Mouse (Mus musculus): ENCODE measurements at regions not wholly inside any gene's neighbourhood (a gene's known extent, or its start where the extent isn't known, plus 50 kb on each side); places are given as distances from the start of the nearest gene placed in this dataset.

DNA sequence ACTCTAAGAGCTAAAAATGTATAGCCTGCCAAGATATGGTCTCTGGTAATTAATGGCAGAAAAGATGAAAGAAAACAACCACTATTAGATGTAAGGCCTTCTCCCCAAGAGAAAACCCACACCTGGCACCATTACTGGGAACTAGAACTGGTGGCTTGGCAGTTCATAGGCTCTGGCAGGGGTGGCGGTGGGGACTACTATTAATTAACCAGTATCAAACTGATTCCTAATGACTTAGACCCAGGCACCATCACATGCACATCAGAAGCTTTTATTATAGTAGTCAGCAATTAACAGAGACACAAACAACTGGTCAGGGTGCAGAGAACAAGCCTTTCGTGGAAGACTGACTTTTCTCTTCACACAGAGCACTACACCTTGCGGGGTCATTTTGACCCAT is 296.0 kb downstream of the Etaa1 start:
- ATAC-seq (replicated peaks; ENCODE audit: insufficient number of reproducible peaks, low FRiP score, low TSS enrichment, low read depth) (no peak), DNase-seq (ENCODE audit: low spot score) (no peak)
- no peak overlapping the region for H3K4me3 ChIP-seq (ENCODE audit: low read depth, low read length)
- no peak overlapping the region for H3K4me2 ChIP-seq (ENCODE audit: low read depth, low read length)
- H3K9me3 ChIP-seq (replicated peaks; ENCODE audit: control insufficient read depth, low read length): no peaks in the 10 kb centered on the region
- 88% methylated on average over 3 of the region's 3 CpGs for WGBS
- no peaks in the 10 kb centered on the region for H3K36me3 ChIP-seq (replicated peaks; ENCODE audit: control insufficient read depth, insufficient read depth, low read depth, low read length)
- no peak overlapping the region for H3K27ac ChIP-seq (replicated peaks; ENCODE audit: low read depth, low read length)
- H3K27me3 ChIP-seq (ENCODE audit: control insufficient read depth, insufficient read depth, low read length): no peaks in the 10 kb centered on the region
- H3K4me1 ChIP-seq (ENCODE audit: control insufficient read depth, insufficient read depth, low read length): no peaks in the 10 kb centered on the region
- H3K9ac ChIP-seq (replicated peaks; ENCODE audit: low read length): no peak overlapping the region

DNA sequence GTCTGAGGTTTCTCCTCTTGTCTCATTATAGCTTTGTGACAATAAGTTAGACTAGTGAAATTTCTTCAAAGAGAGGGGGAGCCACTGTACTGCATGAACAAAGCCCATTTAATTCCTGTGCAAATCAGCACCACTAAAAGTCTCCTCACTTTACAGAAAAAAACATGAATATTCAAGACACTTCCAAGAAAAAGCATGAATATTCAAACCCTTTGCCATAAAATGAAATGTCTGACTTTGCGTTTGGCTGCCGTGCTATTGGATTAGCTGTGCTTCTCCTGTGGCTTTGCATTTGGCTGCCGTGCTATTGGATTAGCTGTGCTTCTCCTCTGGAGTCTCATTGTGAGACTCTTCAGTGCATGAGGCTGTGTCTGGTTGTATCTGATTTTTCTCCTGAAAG is 295.4 kb downstream of the Etaa1 start:
- no peak overlapping the region for H3K9ac ChIP-seq (replicated peaks; ENCODE audit: low read length)
- WGBS: 85% methylated on average over 3 of the region's 3 CpGs
- no peak overlapping the region for H3K4me3 ChIP-seq (ENCODE audit: low read depth, low read length)
- no peaks in the 10 kb centered on the region for H3K9me3 ChIP-seq (replicated peaks; ENCODE audit: control insufficient read depth, low read length)
- H3K36me3 ChIP-seq (replicated peaks; ENCODE audit: control insufficient read depth, insufficient read depth, low read depth, low read length): no peaks in the 10 kb centered on the region
- no peaks in the 10 kb centered on the region for H3K27me3 ChIP-seq (ENCODE audit: control insufficient read depth, insufficient read depth, low read length)
- H3K4me1 ChIP-seq (ENCODE audit: control insufficient read depth, insufficient read depth, low read length): no peaks in the 10 kb centered on the region
- H3K27ac ChIP-seq (replicated peaks; ENCODE audit: low read depth, low read length): no peak overlapping the region
- DNase-seq (ENCODE audit: low spot score) (no peak), ATAC-seq (replicated peaks; ENCODE audit: insufficient number of reproducible peaks, low FRiP score, low TSS enrichment, low read depth) (no peak)
- H3K4me2 ChIP-seq (ENCODE audit: low read depth, low read length): no peak overlapping the region

DNA sequence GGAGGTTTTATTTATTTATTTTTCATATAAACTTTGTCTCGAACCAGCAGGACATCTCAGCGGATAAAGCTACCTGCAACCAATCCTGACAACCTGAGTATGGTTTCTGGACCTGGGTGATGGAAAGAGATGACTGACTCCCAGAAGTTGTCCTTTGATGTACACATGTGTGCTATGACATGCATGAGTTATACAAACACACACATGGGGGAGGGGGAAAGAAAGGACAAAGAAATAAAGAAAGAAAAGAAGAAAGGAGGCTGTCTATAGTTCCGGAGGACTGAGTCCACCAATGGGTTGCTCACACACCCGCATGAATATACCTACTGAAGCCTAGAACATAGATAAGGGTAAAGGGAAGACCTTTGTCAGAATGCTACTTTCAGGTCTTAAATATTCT is 295.0 kb downstream of the Etaa1 start:
- H3K36me3 ChIP-seq (replicated peaks; ENCODE audit: control insufficient read depth, insufficient read depth, low read depth, low read length): no peaks in the 10 kb centered on the region
- H3K27me3 ChIP-seq (ENCODE audit: control insufficient read depth, insufficient read depth, low read length): no peaks in the 10 kb centered on the region
- no peak overlapping the region for H3K9ac ChIP-seq (replicated peaks; ENCODE audit: low read length)
- DNase-seq (ENCODE audit: low spot score): no peak
- 88% methylated on average over 4 of the region's 4 CpGs for WGBS
- H3K4me3 ChIP-seq (ENCODE audit: low read depth, low read length): no peak overlapping the region
- no peak overlapping the region for H3K27ac ChIP-seq (replicated peaks; ENCODE audit: low read depth, low read length)
- no peak for ATAC-seq (replicated peaks; ENCODE audit: insufficient number of reproducible peaks, low FRiP score, low TSS enrichment, low read depth)
- H3K4me2 ChIP-seq (ENCODE audit: low read depth, low read length): no peak overlapping the region
- H3K9me3 ChIP-seq (replicated peaks; ENCODE audit: control insufficient read depth, low read length): no peaks in the 10 kb centered on the region
- H3K4me1 ChIP-seq (ENCODE audit: control insufficient read depth, insufficient read depth, low read length): no peaks in the 10 kb centered on the region

DNA sequence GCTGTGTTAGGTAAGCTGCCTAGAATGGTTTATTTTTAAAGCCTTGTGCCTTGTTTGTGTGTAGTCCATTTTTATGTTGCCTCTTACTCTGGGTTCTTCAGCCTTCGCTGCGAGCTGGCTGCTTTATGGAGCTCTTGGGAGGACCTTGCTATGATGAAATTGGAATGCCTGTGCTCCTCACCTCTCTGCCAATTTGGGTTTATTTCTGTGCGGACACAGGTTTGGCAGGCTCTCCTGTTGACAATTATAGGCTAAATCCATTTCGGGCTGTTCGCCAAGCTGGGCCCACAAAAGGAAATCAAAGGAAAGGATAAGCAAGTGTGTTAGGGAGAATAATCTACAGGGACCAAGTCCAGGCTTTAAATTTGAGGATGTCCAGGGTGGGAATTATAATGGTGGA is 289.8 kb downstream of the Etaa1 start:
- Histone ChIP-seq H3K27me3 (ENCODE audit: control insufficient read depth, insufficient read depth, low read length) (no peaks in the 10 kb centered on the region), H3K4me1 (ENCODE audit: control insufficient read depth, insufficient read depth, low read length) (no peaks in the 10 kb centered on the region), H3K4me3 (ENCODE audit: low read depth, low read length) (no peak overlapping the region), H3K9me3 (replicated peaks; ENCODE audit: control insufficient read depth, low read length) (no peaks in the 10 kb centered on the region), H3K36me3 (replicated peaks; ENCODE audit: control insufficient read depth, insufficient read depth, low read depth, low read length) (no peaks in the 10 kb centered on the region), H3K27ac (replicated peaks; ENCODE audit: low read depth, low read length) (no peak overlapping the region), H3K9ac (replicated peaks; ENCODE audit: low read length) (no peak overlapping the region), H3K4me2 (ENCODE audit: low read depth, low read length) (no peak overlapping the region)
- ATAC-seq (replicated peaks; ENCODE audit: insufficient number of reproducible peaks, low FRiP score, low TSS enrichment, low read depth): no peak
- no peak for DNase-seq (ENCODE audit: low spot score)
- WGBS: 82% methylated on average over 5 of the region's 5 CpGs

DNA sequence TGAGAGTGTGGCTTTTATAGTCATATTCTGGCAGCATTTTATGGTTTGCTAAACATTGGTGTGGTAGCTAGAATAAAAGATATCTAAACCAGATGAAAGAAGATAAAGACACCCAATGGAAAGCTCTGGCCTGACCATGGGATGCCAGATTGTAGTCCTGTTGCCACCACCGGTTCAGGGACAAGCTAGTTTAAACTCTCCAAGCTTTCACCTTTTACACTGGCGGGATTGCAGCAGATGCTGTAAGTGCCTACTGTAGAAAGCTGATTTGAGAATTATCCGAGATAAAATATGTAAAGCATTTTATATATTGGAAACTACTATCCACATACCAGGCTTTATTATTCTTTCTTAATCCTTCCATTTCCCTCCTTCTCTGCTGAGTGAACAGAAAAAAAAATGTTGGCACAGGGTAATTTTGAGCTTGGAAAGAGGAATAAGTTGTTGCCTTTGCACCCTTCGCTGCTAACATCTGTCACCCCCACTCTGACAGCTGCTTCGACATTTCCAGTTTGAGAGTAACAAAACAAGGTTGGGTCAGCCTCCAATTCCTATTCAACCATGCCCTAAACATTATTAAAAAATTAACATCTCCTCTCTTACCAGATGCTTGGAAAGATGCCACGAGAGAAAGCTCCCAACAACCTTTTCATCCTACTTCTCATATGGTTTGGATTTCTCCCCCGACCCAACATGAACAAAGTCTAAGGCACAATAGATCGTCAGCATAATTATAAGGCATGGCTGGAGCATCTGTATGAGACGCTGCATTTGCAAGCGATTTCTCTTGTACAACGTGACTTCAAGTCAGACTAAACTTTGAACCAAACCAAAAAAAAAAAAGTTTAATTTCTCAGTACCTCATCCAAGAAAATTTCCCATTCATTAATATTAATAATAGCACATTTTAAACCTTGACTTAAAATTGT is 287.8 kb downstream of the Etaa1 start:
- Histone ChIP-seq H3K4me2 (ENCODE audit: low read depth, low read length) (no peak overlapping the region), H3K36me3 (replicated peaks; ENCODE audit: control insufficient read depth, insufficient read depth, low read depth, low read length) (no peaks in the 10 kb centered on the region), H3K4me3 (ENCODE audit: low read depth, low read length) (no peak overlapping the region), H3K4me1 (ENCODE audit: control insufficient read depth, insufficient read depth, low read length) (no peaks in the 10 kb centered on the region), H3K9ac (replicated peaks; ENCODE audit: low read length) (no peak overlapping the region), H3K9me3 (replicated peaks; ENCODE audit: control insufficient read depth, low read length) (no peaks in the 10 kb centered on the region), H3K27ac (replicated peaks; ENCODE audit: low read depth, low read length) (no peak overlapping the region), H3K27me3 (ENCODE audit: control insufficient read depth, insufficient read depth, low read length) (no peaks in the 10 kb centered on the region)
- 75% methylated on average over 11 of the region's 11 CpGs for whole genome bisulfite sequencing
- DNase-seq (ENCODE audit: low spot score): no peak
- no peak for ATAC-seq (replicated peaks; ENCODE audit: insufficient number of reproducible peaks, low FRiP score, low TSS enrichment, low read depth)

DNA sequence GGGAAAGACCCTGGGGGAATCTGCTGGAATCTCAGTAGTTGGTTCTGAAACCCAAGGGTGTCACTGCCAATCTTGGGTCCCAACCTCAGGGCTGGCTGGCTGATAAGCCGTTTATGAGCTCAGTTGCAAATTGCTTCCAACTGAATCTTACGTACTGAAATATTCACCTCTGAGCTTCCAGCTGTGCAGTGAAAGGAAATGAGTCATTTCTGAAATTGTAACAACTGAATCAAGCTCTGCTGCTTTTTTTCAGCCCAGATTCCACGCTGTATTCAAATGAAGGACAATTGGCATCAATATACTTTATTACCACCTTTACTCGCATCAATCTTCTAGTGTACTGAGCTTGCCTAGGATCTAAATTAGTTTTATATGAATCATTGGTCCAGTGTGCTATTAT is 272.7 kb downstream of the Etaa1 start:
- ATAC-seq (replicated peaks; ENCODE audit: insufficient number of reproducible peaks, low FRiP score, low TSS enrichment, low read depth): no peak
- Histone ChIP-seq H3K9ac (replicated peaks; ENCODE audit: low read length) (no peak overlapping the region), H3K4me3 (ENCODE audit: low read depth, low read length) (no peak overlapping the region), H3K27me3 (ENCODE audit: control insufficient read depth, insufficient read depth, low read length) (no peaks in the 10 kb centered on the region), H3K4me2 (ENCODE audit: low read depth, low read length) (no peak overlapping the region), H3K9me3 (replicated peaks; ENCODE audit: control insufficient read depth, low read length) (no peaks in the 10 kb centered on the region), H3K4me1 (ENCODE audit: control insufficient read depth, insufficient read depth, low read length) (no peaks in the 10 kb centered on the region), H3K36me3 (replicated peaks; ENCODE audit: control insufficient read depth, insufficient read depth, low read depth, low read length) (no peaks in the 10 kb centered on the region), H3K27ac (replicated peaks; ENCODE audit: low read depth, low read length) (no peak overlapping the region)
- WGBS: 66% methylated on average over 4 of the region's 4 CpGs
- DNase-seq (ENCODE audit: low spot score): peak; percentile 11

DNA sequence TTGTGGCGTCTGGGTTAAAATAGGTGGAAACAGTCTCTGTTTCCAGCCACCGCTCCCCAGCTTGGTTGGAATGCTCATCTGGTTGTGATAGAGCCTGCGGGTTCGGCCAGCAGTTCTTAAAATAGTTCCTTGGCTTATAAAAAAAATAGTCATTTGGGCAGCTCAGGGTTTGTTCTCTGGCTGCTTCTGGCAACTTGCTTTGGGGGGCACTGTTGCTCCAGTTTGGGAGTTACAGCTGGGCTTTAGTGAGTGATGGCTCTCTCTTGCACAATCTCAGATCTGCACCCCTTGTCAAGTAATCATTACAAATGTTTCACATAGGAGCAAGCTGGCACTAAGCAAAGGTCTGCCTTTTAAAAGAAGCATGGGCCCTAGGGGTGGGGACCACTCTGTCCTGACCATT is 268.0 kb downstream of the Etaa1 start:
- Histone ChIP-seq H3K4me1 (ENCODE audit: control insufficient read depth, insufficient read depth, low read length) (no peaks in the 10 kb centered on the region), H3K27ac (replicated peaks; ENCODE audit: low read depth, low read length) (no peak overlapping the region), H3K9ac (replicated peaks; ENCODE audit: low read length) (no peak overlapping the region), H3K9me3 (replicated peaks; ENCODE audit: control insufficient read depth, low read length) (no peaks in the 10 kb centered on the region), H3K4me3 (ENCODE audit: low read depth, low read length) (no peak overlapping the region), H3K36me3 (replicated peaks; ENCODE audit: control insufficient read depth, insufficient read depth, low read depth, low read length) (no peaks in the 10 kb centered on the region), H3K4me2 (ENCODE audit: low read depth, low read length) (no peak overlapping the region), H3K27me3 (ENCODE audit: control insufficient read depth, insufficient read depth, low read length) (no peaks in the 10 kb centered on the region)
- ATAC-seq (replicated peaks; ENCODE audit: insufficient number of reproducible peaks, low FRiP score, low TSS enrichment, low read depth): peak; percentile 78
- peak; percentile 75 for DNase-seq (ENCODE audit: low spot score)
- WGBS: 26% methylated on average over 4 of the region's 4 CpGs

DNA sequence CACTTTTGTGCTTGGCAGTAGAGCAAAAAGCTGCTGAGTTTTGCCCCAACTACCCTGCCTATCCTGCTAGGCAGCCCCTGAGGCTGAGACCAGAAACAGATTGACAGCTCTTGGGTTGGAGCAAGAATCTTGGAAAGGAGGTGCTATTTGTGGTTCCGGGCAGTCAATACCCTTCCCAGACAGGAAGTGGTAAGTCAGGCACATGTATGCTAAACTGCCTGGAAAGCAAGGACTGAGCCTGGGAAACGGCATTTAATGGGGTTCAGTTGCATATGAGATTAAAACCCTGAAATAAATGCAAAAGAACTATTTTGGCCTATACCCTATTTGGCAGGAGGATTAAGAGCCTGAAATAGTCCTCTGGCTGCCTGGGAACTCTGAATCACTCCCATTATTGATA is 266.9 kb downstream of the Etaa1 start:
- no peak overlapping the region for H3K27ac ChIP-seq (replicated peaks; ENCODE audit: low read depth, low read length)
- H3K9me3 ChIP-seq (replicated peaks; ENCODE audit: control insufficient read depth, low read length): no peaks in the 10 kb centered on the region
- no peak for ATAC-seq (replicated peaks; ENCODE audit: insufficient number of reproducible peaks, low FRiP score, low TSS enrichment, low read depth)
- no peaks in the 10 kb centered on the region for H3K27me3 ChIP-seq (ENCODE audit: control insufficient read depth, insufficient read depth, low read length)
- no peak overlapping the region for H3K4me2 ChIP-seq (ENCODE audit: low read depth, low read length)
- H3K36me3 ChIP-seq (replicated peaks; ENCODE audit: control insufficient read depth, insufficient read depth, low read depth, low read length): no peaks in the 10 kb centered on the region
- no peak overlapping the region for H3K4me3 ChIP-seq (ENCODE audit: low read depth, low read length)
- no peaks in the 10 kb centered on the region for H3K4me1 ChIP-seq (ENCODE audit: control insufficient read depth, insufficient read depth, low read length)
- no peak for DNase-seq (ENCODE audit: low spot score)
- H3K9ac ChIP-seq (replicated peaks; ENCODE audit: low read length): no peak overlapping the region
- 40% methylated on average over 2 of the region's 2 CpGs for WGBS

Data from embryonic facial prominence, embryonic 11.5 days (tissue).